Mouse (Mus musculus) liver, postnatal 0 days (tissue): ENCODE measurements around the gene Galnt4. TPM values are rescaled to one million over a fixed set of nuclear protein-coding genes. Genes with fewer than 3 reads are reported as not detected.

ENCODE experiments used
- ATAC-seq: fragments of 200-750 bp; cut with Nextera tagmentation; 2 replicates; pipeline ENCODE4 v1.8.0; 2017; ENCODE audit warnings: mild to moderate bottlenecking, moderate library complexity
- DNase-seq: peaks from one replicate; pipeline ENCODE4 v3.0.0-alpha.2; 2016
- H3K27ac ChIP-seq: fragments of 300-500 bp; sonication (generic); 2 replicates; pipeline ENCODE4 v1.5.1; 2014; ENCODE audit warnings: antibody characterized with exemption, moderate library complexity, mild to moderate bottlenecking, low read depth
- H3K27me3 ChIP-seq: fragments of 300-500 bp; sonication (generic); 2 replicates; pipeline ENCODE4 v1.6.1; 2014; ENCODE audit warnings: low read length, control low read depth, mixed read lengths; ENCODE audit not compliant: insufficient read depth
- H3K36me3 ChIP-seq: fragments of 300-500 bp; sonication (generic); replicated peaks from 2 replicates; pipeline ENCODE4 v1.6.1; 2014; ENCODE audit warnings: mild to moderate bottlenecking, control low read depth, low read length, moderate library complexity, mixed read lengths; ENCODE audit not compliant: insufficient read depth
- H3K4me1 ChIP-seq: fragments of 300-500 bp; sonication (generic); 2 replicates; pipeline ENCODE4 v1.6.1; 2014; ENCODE audit warnings: antibody characterized with exemption, mild to moderate bottlenecking, control low read depth; ENCODE audit not compliant: insufficient read depth
- H3K4me2 ChIP-seq: fragments of 300-500 bp; sonication (generic); 2 replicates; pipeline ENCODE4 v1.6.1; 2014; ENCODE audit warnings: low read depth, mild to moderate bottlenecking, low read length, moderate library complexity, mixed read lengths
- H3K4me3 ChIP-seq: fragments of 300-500 bp; sonication (generic); 2 replicates; pipeline ENCODE4 v1.5.1; 2014; ENCODE audit warnings: low read depth, low read length
- H3K9ac ChIP-seq: fragments of 300-500 bp; sonication (generic); replicated peaks from 2 replicates; pipeline ENCODE4 v1.6.1; 2014; ENCODE audit warnings: mild to moderate bottlenecking, moderate library complexity
- H3K9me3 ChIP-seq: fragments of 300-500 bp; sonication (generic); 2 replicates; pipeline ENCODE4 v1.6.1; 2016; ENCODE audit warnings: mild to moderate bottlenecking, control low read depth, low read length, mixed read lengths
- CTCF ChIP-seq: sonication (generic); IDR thresholded peaks from 2 replicates; pipeline ENCODE4 v1.5.1; 2016; ENCODE audit warnings: antibody characterized with exemption, low read depth
- EP300 ChIP-seq: IDR thresholded peaks from 2 replicates; pipeline ENCODE4 v1.6.1; 2016; ENCODE audit warnings: antibody characterized with exemption, low read depth, mild to moderate bottlenecking
- WGBS: fragments of 180-500 bp; shearing (Covaris S2); extraction: QIAGEN DNeasy Blood & Tissue Kit; methylation state at CpG from one replicate; pipeline ENCODE4 v1.1.7; 2014; ENCODE audit not compliant: insufficient replicate concordance; 5-methylcytosine and 5-hydroxymethylcytosine counted together
- polyA plus RNA-seq: library from polyadenylated mRNA; unstranded; fragments of >200 nt; fragmentation: Nextera tagmentation; extraction: Ambion mirVana; gene quantifications from 2 replicates; pipeline ENCODE4 v1.2.1, GENCODE M21; 2015

Gene Galnt4
- polyA plus RNA-seq, 1 experiment from 2014 or later: 2.6 TPM

DNA sequence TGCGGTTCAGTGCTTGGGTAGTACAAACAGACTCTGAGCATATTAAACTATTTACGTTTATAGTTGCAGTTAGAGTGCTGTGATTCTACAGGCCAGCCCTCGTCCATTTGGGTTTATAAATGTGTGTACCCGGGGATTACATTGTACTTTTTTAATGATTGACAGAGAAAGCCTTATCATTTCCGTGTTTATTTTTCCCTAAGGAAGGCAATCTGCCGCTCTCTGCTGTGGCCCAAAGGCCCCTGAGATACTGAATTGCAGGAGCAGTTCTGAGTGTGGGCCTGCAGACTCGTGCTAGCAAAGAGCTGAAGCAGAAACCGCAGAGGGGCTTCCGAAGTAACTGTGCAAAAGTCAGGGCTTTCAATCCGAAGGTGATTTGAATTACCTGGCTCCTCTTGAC, 9.9 kb downstream of the Galnt4 start:
- no peak overlapping the region for H3K4me3 ChIP-seq
- no peak overlapping the region for H3K9ac ChIP-seq
- H3K36me3 ChIP-seq: no peaks in the 10 kb centered on the region
- no peak for TF ChIP-seq CTCF
- TF ChIP-seq EP300: no peak
- peaks cover 6% of the 10 kb centered on the region; the same call in 1 of the 2 replicates for H3K4me1 ChIP-seq
- 56% methylated on average over 10 of the region's 10 CpGs for WGBS
- H3K9me3 ChIP-seq: no peaks in the 10 kb centered on the region
- no peak overlapping the region for H3K4me2 ChIP-seq
- no peaks in the 10 kb centered on the region for H3K27me3 ChIP-seq
- ATAC-seq (no peak), DNase-seq (no peak)
- H3K27ac ChIP-seq: no peak overlapping the region

DNA sequence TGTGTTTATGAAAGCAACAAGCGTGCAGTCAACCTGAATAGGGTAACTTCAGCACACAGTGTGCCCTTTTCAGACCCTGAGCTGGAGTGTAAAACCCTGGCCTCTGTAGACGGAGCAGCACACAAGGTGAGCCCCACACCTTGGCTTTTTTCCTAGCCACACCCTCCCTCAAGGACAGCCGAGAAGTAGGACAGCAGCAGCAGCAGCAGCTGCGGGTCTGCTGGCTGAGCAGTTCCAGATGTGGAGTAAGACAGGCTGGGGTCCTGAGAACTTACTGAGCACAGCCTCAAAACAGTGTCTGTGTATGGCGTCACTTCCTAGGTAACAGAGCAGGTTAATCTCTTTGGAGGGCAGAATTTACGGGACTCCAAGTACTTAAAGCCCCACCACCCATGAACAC, 10.7 kb downstream of the Galnt4 start:
- peaks cover 6% of the 10 kb centered on the region; the same call in 1 of the 2 replicates for H3K4me1 ChIP-seq
- H3K9ac ChIP-seq: no peak overlapping the region
- no peak overlapping the region for H3K4me3 ChIP-seq
- no peak for ATAC-seq
- DNase-seq: no peak
- no peak overlapping the region for H3K27ac ChIP-seq
- no peaks in the 10 kb centered on the region for H3K9me3 ChIP-seq
- no peaks in the 10 kb centered on the region for H3K36me3 ChIP-seq
- H3K4me2 ChIP-seq: no peak overlapping the region
- whole genome bisulfite sequencing: 78% methylated on average over 6 of the region's 6 CpGs
- H3K27me3 ChIP-seq: no peaks in the 10 kb centered on the region
- no peak for TF ChIP-seq CTCF

DNA sequence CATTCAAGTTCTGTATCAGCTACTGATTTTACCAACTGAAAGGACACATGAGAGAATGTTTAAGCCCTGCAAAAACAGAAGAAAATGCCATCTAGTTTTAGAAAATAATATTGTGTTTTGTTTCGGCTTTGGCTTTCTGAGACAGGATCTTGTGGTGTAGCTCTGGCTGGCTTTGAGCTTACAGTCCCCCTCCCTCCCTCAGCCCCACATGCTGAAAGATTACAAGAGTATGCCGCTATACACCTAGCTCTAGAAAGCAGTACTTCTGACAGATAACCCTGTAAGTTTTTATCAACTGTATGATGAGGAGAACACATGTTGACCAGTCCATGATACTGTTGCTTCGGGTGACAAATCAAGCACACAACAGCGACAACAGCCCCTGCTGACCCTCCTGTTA, 11.5 kb downstream of the Galnt4 start:
- Histone ChIP-seq H3K27me3 (no peaks in the 10 kb centered on the region), H3K4me1 (peaks cover 6% of the 10 kb centered on the region; the same call in 1 of the 2 replicates), H3K27ac (no peak overlapping the region), H3K9ac (no peak overlapping the region), H3K4me3 (no peak overlapping the region), H3K36me3 (no peaks in the 10 kb centered on the region), H3K4me2 (no peak overlapping the region), H3K9me3 (no peaks in the 10 kb centered on the region)
- no peak for DNase-seq
- ATAC-seq: no peak
- WGBS: 75% methylated on average over 4 of the region's 4 CpGs
- TF ChIP-seq CTCF: no peak

DNA sequence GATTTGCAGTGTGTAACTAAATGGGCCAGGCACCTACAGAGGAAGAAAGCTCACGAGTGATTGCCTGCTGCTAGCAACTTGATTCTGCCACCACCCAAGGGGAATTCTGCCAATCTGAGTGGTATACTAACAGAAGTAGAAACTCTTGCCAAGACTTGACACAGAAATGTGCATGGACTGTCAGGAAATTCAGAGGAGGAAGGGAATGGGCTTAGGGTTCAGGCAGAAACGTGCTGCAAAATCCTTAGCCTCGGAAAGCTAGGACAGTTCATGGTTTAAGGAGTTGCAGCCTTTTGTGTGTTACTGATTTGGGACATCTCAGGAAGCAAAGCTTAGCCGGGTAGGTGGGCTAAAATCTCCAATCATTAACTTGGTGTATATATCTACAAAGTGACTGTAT, 18.3 kb downstream of the Galnt4 start, which contains the start of gene Phxr2:
Phxr2 (minus strand) TSS at position 101 of the 400 bp plus-strand sequence.
- WGBS: 73% methylated on average over 4 of the region's 4 CpGs
- Histone ChIP-seq H3K9me3 (no peaks in the 10 kb centered on the region), H3K4me3 (no peak within 1 kb of the TSS), H3K9ac (no peak within 1 kb of the TSS), H3K27me3 (no peaks in the 10 kb centered on the region), H3K27ac (peak within 1 kb of the TSS; percentile 86), H3K4me2 (no peak within 1 kb of the TSS; the same call in 1 of the 2 replicates), H3K36me3 (no peaks in the 10 kb centered on the region; the same call in 1 of the 2 replicates), H3K4me1 (peaks cover 9% of the 10 kb centered on the region)
- TF ChIP-seq EP300 (no peak), CTCF (no peak)
- no peak for ATAC-seq
- no peak for DNase-seq

DNA sequence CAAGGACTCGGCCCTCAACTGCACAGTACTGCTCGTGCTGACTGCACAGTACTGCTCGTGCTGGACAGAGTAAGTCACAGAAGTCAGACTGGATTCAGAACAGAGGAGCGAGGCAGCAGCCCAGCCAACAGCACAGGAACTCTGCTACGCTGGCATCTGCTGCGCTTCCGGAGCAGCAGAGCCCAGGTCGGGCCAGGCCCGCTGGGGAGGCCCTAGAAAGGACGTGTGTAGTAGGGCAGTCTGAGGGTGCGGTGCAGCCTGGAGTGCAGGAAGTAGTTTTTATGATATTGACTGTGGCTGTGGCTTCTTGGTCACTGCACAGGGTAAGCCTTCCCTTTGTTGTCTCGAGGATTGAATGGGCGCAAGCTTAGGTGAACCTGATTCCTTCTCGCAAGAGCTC, 19.0 kb downstream of the Galnt4 start:
- no peaks in the 10 kb centered on the region for H3K9me3 ChIP-seq
- TF ChIP-seq EP300 (no peak), CTCF (no peak)
- H3K27ac ChIP-seq: peak overlapping the region; percentile 86
- ATAC-seq: peak; percentile 33; the same call in 1 of the 2 replicates
- H3K9ac ChIP-seq: no peak overlapping the region
- H3K4me3 ChIP-seq: no peak overlapping the region
- peaks cover 9% of the 10 kb centered on the region for H3K4me1 ChIP-seq
- H3K27me3 ChIP-seq: no peaks in the 10 kb centered on the region
- no peak overlapping the region; the same call in 1 of the 2 replicates for H3K4me2 ChIP-seq
- H3K36me3 ChIP-seq: no peaks in the 10 kb centered on the region; the same call in 1 of the 2 replicates
- WGBS: 53% methylated on average over 14 of the region's 14 CpGs
- peak; percentile 28 for DNase-seq

DNA sequence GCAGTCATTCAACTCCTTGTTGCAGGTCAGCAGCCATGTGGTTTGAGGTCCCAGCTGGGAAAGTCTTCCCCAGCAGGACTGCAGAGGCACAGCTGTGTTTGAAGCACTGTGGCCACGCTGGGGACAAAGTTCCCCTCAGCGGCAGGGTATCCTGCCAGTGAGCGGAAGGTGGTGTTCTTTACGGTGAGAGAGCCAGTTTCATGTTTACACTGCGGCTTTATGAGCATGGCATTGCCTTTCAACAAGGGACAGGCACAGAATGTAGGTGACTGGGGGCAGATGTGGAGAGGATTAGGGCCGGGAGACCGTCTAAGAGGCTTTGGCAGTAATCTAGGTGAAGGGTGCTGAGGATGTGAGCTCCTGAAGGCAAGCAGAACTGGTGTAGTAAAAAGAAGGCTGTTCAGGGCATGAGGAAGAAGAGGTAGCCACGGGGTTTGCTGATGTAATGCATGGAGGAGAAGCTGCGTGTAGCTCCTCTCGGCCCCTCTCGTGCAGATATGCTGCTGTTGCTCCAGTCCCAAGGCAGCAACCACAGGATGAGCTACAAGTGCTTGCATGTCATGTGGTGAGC, 19.8 kb downstream of the Galnt4 start:
- no peaks in the 10 kb centered on the region; the same call in 1 of the 2 replicates for H3K36me3 ChIP-seq
- H3K27me3 ChIP-seq: no peaks in the 10 kb centered on the region
- WGBS: 26% methylated on average over 11 of the region's 11 CpGs
- H3K4me1 ChIP-seq: peaks cover 9% of the 10 kb centered on the region
- 0 out of 2 replicates have a peak overlapping the region, but pooled peaks have one; percentile 10 for H3K4me3 ChIP-seq
- H3K9me3 ChIP-seq: no peaks in the 10 kb centered on the region
- H3K9ac ChIP-seq: 0 out of 2 replicates have a peak overlapping the region, but pooled peaks have one; percentile 30
- ATAC-seq (peak; percentile 66), DNase-seq (peak; percentile 60)
- peak overlapping the region; percentile 57 for H3K4me2 ChIP-seq
- peak overlapping the region; percentile 86 for H3K27ac ChIP-seq
- no peak; the same call in 1 of the 2 replicates for TF ChIP-seq CTCF
- TF ChIP-seq EP300: no peak
